Mouse (Mus musculus) embryonic facial prominence, embryonic 14.5 days (tissue): Measurements from ENCODE around the gene Myo9b. TPM values are rescaled to one million over a fixed set of nuclear protein-coding genes. Genes with fewer than 3 reads are reported as not detected.

Experiments
- ATAC-seq: fragments of 200-750 bp; cut with Nextera tagmentation; 2 replicates; pipeline ENCODE4 v1.8.0; 2017; ENCODE audit warnings: low read depth, moderate number of reproducible peaks, moderate TSS enrichment
- DNase-seq: peaks from one replicate; pipeline ENCODE4 v3.0.0-alpha.2; 2015; ENCODE audit warnings: low spot score
- H3K27ac ChIP-seq: fragments of 300-500 bp; sonication (generic); replicated peaks from 2 replicates; pipeline ENCODE4 v1.5.1; 2014; ENCODE audit warnings: low read depth, mild to moderate bottlenecking, low read length, moderate library complexity
- H3K27me3 ChIP-seq: fragments of 300-500 bp; sonication (generic); replicated peaks from 2 replicates; pipeline ENCODE4 v1.6.1; 2014; ENCODE audit warnings: low read length; ENCODE audit not compliant: control insufficient read depth, insufficient read depth
- H3K36me3 ChIP-seq: fragments of 300-500 bp; sonication (generic); 2 replicates; pipeline ENCODE4 v1.6.1; 2014; ENCODE audit warnings: low read length, mixed read lengths; ENCODE audit not compliant: control insufficient read depth, insufficient read depth
- H3K4me1 ChIP-seq: fragments of 300-500 bp; sonication (generic); 2 replicates; pipeline ENCODE4 v1.6.1; 2014; ENCODE audit warnings: antibody characterized with exemption, low read length; ENCODE audit not compliant: control insufficient read depth, insufficient read depth
- H3K4me2 ChIP-seq: fragments of 300-500 bp; sonication (generic); 2 replicates; pipeline ENCODE4 v1.6.1; 2014; ENCODE audit warnings: low read depth, mild to moderate bottlenecking, low read length, moderate library complexity, mixed read lengths
- H3K4me3 ChIP-seq: fragments of 300-500 bp; sonication (generic); 2 replicates; pipeline ENCODE4 v1.5.1; 2014; ENCODE audit warnings: low read depth, mild to moderate bottlenecking, low read length
- H3K9ac ChIP-seq: fragments of 300-500 bp; sonication (generic); 2 replicates; pipeline ENCODE4 v1.6.1; 2014; ENCODE audit warnings: low read depth, mild to moderate bottlenecking, low read length, moderate library complexity, mixed read lengths
- H3K9me3 ChIP-seq: fragments of 300-500 bp; sonication (generic); 2 replicates; pipeline ENCODE4 v1.6.1; 2016; ENCODE audit warnings: low read length; ENCODE audit not compliant: control insufficient read depth
- WGBS: fragments of 180-500 bp; shearing (Covaris S2); extraction: QIAGEN DNeasy Blood & Tissue Kit; methylation state at CpG from one replicate; pipeline ENCODE4 v1.1.7; 2014; 5-methylcytosine and 5-hydroxymethylcytosine counted together
- polyA plus RNA-seq: library from polyadenylated mRNA; unstranded; fragments of >200 nt; fragmentation: Nextera tagmentation; extraction: Ambion mirVana; gene quantifications from 2 replicates; pipeline ENCODE4 v1.2.1, GENCODE M21; 2014

The Myo9b gene
- polyA plus RNA-seq, 1 experiment from 2014 or later = 24.1 TPM

DNA sequence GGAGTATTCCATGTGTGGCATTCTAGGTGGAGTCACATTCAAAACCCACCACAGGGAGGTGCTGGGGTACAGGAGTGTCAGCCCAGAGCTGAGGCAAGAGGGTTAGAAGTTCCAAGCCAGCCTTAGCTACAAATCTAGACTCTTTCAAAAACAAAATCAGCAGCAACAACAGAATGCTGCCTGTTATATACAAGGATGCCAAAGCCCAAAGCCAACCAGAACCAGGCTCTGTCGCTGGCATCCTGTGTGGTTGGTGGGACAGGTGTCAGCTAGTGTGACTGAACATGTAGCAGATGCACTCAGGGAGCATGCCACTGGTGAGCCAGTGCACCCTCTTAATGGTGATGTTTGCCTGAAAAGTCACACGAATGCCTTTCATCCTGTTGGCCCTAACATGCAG lies 128.3 kb downstream of the Myo9b start:
- H3K9me3 ChIP-seq = no peaks in the 10 kb centered on the region
- H3K4me1 ChIP-seq = peaks cover 16% of the 10 kb centered on the region; the same call in 1 of the 2 replicates
- no peak overlapping the region for H3K4me2 ChIP-seq
- H3K27me3 ChIP-seq = no peaks in the 10 kb centered on the region
- no peak for DNase-seq
- no peak for ATAC-seq
- WGBS = 100% methylated on average over 2 of the region's 2 CpGs
- H3K9ac ChIP-seq = no peak overlapping the region
- peaks cover 28% of the 10 kb centered on the region for H3K36me3 ChIP-seq
- H3K27ac ChIP-seq = no peak overlapping the region
- H3K4me3 ChIP-seq = no peak overlapping the region

DNA sequence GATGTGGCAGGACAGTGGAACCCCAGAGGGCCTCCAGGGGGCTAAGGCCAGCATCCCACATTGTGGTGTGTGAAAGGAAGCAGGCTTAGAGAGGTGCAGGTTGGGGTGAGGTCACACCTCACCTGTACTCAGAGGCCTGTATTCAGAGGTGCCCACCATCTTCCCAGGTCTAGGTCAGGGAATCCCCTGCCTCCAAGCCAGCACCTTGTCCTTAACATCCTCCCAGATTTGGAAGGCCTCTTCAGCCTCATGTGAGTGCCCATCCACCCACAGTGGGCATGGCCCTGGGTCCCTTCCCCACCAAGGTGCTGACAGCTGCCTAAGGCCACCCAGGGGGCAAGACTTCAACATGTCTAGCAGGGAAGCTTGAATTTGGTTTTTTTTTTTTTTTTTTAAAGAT lies 128.9 kb downstream of the Myo9b start:
- peaks cover 12% of the 10 kb centered on the region; the same call in 1 of the 2 replicates for H3K4me1 ChIP-seq
- H3K9ac ChIP-seq = no peak overlapping the region
- no peaks in the 10 kb centered on the region for H3K27me3 ChIP-seq
- no peak overlapping the region for H3K4me3 ChIP-seq
- H3K9me3 ChIP-seq = no peaks in the 10 kb centered on the region
- H3K36me3 ChIP-seq = peaks cover 28% of the 10 kb centered on the region
- H3K4me2 ChIP-seq = no peak overlapping the region
- ATAC-seq (no peak), DNase-seq (no peak)
- H3K27ac ChIP-seq = no peak overlapping the region

DNA sequence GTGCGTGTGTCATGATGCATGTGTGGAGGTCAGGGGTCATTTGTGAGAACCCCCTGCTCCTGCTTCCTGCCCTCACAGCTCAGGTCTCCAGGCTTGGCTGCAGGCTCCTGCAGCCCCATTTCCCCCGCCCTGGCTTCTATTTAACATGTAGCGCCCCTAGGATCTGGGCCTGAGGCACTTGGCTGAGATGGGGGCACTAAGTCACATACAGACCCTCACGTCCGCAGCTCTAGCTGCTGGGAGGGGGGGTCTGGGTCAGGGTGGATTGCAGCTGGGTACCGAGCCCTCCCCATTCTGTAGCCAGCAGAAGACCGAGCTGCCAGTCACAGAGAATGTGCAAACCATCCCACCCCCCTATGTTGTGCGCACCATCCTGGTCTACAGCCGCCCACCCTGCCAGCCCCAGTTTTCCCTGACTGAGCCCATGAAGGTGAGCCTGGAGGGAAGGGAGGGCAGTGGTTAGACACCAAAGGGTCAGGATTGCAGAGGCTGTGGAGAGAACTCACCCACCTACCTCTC lies 130.0 kb downstream of the Myo9b start:
- no peak overlapping the region for H3K4me3 ChIP-seq
- peaks cover 33% of the 10 kb centered on the region for H3K36me3 ChIP-seq
- no peak overlapping the region for H3K27ac ChIP-seq
- no peak overlapping the region for H3K9ac ChIP-seq
- no peak for DNase-seq
- H3K4me2 ChIP-seq = no peak overlapping the region
- H3K4me1 ChIP-seq = peaks cover 9% of the 10 kb centered on the region; the same call in 1 of the 2 replicates
- no peaks in the 10 kb centered on the region for H3K9me3 ChIP-seq
- 83% methylated on average over 9 of the region's 9 CpGs for WGBS
- no peaks in the 10 kb centered on the region for H3K27me3 ChIP-seq
- no peak for ATAC-seq

DNA sequence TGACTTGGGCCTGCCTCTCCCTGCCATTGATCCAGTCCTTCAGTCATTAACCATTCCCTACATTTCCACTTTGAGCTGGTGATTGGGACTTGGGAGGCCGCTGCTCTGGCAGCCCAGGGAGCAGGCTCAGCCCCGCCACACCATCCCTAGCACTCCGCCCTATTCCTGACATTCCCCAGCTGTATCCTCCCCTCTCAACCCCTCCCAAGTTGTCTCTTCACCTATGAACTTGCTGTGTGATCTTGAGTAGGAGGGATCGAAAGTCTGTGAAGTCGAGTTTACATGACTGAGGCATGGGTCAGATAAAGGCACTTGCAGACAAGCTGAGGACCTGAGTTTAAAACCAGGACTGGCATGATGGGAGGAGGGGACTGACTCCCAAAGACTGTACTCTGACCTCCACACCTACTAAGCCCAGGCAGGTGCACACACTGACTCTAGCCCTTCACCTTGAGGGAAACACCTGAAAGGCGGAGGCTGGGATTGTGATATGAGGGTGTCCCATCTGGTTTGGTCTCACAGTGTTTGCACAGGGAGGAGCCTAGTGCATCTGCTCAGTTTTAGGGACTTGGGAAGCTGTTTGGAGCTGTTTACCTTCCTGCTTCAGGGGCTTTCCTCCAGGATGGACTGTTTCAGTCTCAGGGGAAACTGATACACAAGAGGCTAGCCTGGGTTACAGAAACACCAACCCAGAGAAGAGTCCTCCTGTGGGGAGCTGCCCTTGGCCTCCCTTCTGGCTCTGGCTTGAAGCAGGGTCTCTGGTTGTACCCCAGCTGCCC lies 130.8 kb downstream of the Myo9b start:
- no peak overlapping the region for H3K27ac ChIP-seq
- H3K4me2 ChIP-seq = no peak overlapping the region
- 81% methylated on average over 6 of the region's 6 CpGs for whole genome bisulfite sequencing
- DNase-seq (no peak), ATAC-seq (no peak)
- H3K9ac ChIP-seq = no peak overlapping the region
- H3K9me3 ChIP-seq = no peaks in the 10 kb centered on the region
- no peaks in the 10 kb centered on the region for H3K27me3 ChIP-seq
- H3K36me3 ChIP-seq = peaks cover 38% of the 10 kb centered on the region
- peaks cover 6% of the 10 kb centered on the region; the same call in 1 of the 2 replicates for H3K4me1 ChIP-seq
- H3K4me3 ChIP-seq = no peak overlapping the region

DNA sequence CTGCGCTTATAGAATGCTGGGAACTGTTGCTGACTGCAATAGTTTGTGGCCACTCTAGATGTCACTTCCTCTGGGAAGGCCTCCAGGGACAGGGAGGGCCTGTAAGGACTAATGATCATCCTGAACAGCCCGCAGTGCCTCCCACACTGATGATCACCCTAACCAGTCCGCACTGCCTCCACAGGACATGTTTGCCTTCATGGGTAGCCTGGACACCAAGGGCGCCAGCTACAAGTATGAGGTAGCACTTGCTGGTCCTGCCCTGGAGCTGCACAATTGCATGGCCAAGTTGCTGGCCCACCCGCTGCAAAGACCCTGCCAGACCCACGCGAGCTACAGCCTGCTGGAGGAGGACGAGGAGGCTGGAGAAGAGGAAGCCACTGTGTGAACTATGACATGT lies 131.5 kb downstream of the Myo9b start:
- whole genome bisulfite sequencing = 86% methylated on average over 8 of the region's 8 CpGs

DNA sequence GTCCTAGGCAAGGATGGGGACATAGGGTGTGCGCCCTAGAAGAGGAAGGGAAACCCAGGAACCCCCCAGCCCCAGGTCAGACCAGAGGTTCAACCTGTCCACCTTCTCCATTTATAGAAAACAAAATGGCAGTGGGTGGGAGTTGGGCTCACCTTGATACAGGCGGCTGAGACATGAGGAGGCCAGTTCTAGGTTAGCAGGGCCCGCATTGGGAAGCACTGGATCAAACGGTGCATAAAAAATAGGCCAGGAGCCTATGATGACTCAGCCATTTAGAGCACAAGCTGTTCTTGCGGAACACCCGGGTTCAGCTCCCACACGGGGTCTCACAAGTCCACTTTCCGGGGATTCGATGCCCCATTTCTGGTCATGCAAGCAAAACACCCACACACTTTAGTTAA lies 132.4 kb downstream of the Myo9b start:
- no peak overlapping the region for H3K9ac ChIP-seq
- peaks cover 6% of the 10 kb centered on the region; the same call in 1 of the 2 replicates for H3K4me1 ChIP-seq
- H3K27me3 ChIP-seq = no peaks in the 10 kb centered on the region
- WGBS = 87% methylated on average over 9 of the region's 9 CpGs
- H3K36me3 ChIP-seq = peaks cover 40% of the 10 kb centered on the region
- DNase-seq (no peak), ATAC-seq (no peak)
- no peaks in the 10 kb centered on the region for H3K9me3 ChIP-seq
- no peak overlapping the region for H3K27ac ChIP-seq
- peak overlapping the region; percentile 98 for H3K4me2 ChIP-seq
- H3K4me3 ChIP-seq = no peak overlapping the region

More for the DNA sequence above, 131.5 kb downstream of the Myo9b start:
- H3K9ac ChIP-seq = no peak overlapping the region
- ATAC-seq (no peak), DNase-seq (no peak)
- H3K4me3 ChIP-seq = no peak overlapping the region
- no peak overlapping the region for H3K27ac ChIP-seq
- peaks cover 37% of the 10 kb centered on the region for H3K36me3 ChIP-seq
- no peaks in the 10 kb centered on the region for H3K27me3 ChIP-seq
- no peak overlapping the region for H3K4me2 ChIP-seq
- no peaks in the 10 kb centered on the region for H3K9me3 ChIP-seq
- peaks cover 6% of the 10 kb centered on the region; the same call in 1 of the 2 replicates for H3K4me1 ChIP-seq

DNA sequence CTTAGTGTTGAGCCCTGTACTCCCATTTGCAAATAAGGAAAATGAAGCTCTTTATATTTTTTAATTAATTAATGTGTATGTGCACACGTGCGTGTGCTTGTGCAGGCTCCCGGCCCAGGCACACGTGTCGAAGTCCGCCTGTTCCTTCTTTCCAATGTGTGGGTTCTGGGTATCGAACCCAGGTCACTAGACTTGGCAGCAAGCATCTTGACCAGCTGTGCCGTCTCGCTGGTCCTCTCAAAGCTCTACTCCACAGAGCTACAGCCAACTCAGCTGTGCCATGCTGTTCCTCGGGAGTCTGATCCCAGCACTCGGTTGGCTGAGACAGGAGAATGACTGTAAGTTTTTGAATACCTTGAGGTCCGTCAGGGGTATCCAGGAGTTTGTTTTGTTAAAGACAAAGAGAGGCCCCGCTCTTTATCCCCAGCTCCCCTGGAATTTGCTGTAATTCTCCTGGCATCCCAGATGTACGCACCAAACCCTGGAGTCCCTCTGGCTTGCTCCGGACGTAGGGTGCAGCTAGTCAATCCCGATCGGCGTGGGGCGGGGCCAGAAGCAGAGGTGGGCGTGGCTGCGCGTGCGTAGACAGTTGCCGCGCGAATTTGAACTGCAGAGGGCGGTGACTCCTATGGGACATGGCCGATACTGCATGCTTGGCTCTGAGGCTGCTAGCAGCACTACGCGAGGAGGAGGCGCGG lies 133.0 kb downstream of the Myo9b start, which contains the start of gene Ankle1:
Ankle1 (plus strand) TSS at position 610 of the 698 bp plus-strand sequence.
- no peaks in the 10 kb centered on the region for H3K27me3 ChIP-seq
- WGBS = 20% methylated on average over 27 of the region's 33 CpGs
- H3K4me2 ChIP-seq = peak within 1 kb of the TSS; percentile 98
- peak; percentile 95 for DNase-seq
- H3K36me3 ChIP-seq = peaks cover 36% of the 10 kb centered on the region
- peak within 1 kb of the TSS; percentile 69 for H3K4me3 ChIP-seq
- H3K9me3 ChIP-seq = no peaks in the 10 kb centered on the region
- peaks cover 6% of the 10 kb centered on the region; the same call in 1 of the 2 replicates for H3K4me1 ChIP-seq
- peak within 1 kb of the TSS; percentile 63 for H3K27ac ChIP-seq
- peak; percentile 93 for ATAC-seq
- H3K9ac ChIP-seq = peak within 1 kb of the TSS; percentile 73

DNA sequence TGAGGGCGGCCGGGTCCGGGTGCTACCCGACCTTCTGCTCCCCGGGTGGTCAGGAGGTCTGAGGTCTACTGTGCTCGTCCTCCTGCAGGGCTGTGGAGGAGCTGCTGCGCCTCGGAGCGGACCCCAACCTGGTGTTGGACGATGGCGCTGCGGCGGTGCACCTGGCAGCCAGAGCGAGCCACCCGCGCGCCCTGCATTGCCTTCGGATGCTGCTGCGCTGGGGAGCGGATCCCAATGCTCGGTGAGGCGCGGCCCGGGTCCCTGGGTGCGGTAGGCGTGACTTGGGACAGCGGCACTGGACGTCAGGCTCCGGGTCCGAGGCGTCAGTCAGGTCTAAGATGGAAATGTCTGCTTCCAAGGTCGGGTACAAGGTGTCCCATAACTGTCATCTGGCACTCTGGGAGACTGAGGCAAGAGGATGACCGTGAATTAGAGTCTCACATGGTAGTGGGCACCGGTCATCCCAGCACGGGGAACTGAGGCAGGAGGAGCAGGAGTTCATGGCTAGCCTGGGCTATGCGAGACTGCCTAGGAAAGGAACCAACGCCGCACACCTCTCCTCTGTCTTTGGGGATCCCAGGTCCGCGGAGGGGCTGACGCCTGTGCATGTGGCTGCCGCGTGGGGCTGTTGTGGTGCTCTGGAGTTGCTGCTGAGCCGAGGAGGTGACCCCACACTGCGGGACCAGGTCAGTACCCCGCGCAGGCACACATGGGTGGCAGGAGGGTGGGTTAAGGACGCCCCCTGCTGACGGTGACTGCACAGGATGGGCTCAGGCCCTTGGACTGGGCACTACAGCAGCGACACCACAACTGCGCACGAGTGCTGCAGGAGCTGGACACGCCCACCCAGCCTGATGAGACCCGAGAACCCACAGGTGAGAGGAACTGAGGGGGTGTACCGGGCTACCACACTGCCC lies 133.8 kb downstream of the Myo9b start:
- H3K9me3 ChIP-seq = no peaks in the 10 kb centered on the region
- peak overlapping the region; percentile 63; the same call in 1 of the 2 replicates for H3K27ac ChIP-seq
- peak overlapping the region; percentile 98 for H3K4me2 ChIP-seq
- peaks cover 6% of the 10 kb centered on the region; the same call in 1 of the 2 replicates for H3K4me1 ChIP-seq
- ATAC-seq (peak; percentile 84), DNase-seq (peak; percentile 68)
- under 1% methylated on average over 40 of the region's 55 CpGs for WGBS
- peaks cover 33% of the 10 kb centered on the region for H3K36me3 ChIP-seq
- peak overlapping the region; percentile 73 for H3K9ac ChIP-seq
- H3K27me3 ChIP-seq = no peaks in the 10 kb centered on the region
- peak overlapping the region; percentile 69 for H3K4me3 ChIP-seq
